Mouse (Mus musculus) embryonic fibroblast, embryonic 13.5 days (primary cell): Measurements from ENCODE around the gene Itgb1.
A peak's percentile ranks its signal among the peaks of the same experiment; 100 is the strongest.

Experiments
- CTCF ChIP-seq: IDR thresholded peaks from 2 replicates; pipeline ENCODE4 v1.5.1; 2011; ENCODE audit warnings: mild to moderate bottlenecking, control low read depth, low read length, moderate library complexity, borderline replicate concordance; ENCODE audit not compliant: insufficient read depth
- POLR2A ChIP-seq: IDR thresholded peaks from 2 replicates; pipeline ENCODE4 v1.6.1; 2011; ENCODE audit warnings: low read depth, mild to moderate bottlenecking, control low read depth, low read length, moderate library complexity

DNA sequence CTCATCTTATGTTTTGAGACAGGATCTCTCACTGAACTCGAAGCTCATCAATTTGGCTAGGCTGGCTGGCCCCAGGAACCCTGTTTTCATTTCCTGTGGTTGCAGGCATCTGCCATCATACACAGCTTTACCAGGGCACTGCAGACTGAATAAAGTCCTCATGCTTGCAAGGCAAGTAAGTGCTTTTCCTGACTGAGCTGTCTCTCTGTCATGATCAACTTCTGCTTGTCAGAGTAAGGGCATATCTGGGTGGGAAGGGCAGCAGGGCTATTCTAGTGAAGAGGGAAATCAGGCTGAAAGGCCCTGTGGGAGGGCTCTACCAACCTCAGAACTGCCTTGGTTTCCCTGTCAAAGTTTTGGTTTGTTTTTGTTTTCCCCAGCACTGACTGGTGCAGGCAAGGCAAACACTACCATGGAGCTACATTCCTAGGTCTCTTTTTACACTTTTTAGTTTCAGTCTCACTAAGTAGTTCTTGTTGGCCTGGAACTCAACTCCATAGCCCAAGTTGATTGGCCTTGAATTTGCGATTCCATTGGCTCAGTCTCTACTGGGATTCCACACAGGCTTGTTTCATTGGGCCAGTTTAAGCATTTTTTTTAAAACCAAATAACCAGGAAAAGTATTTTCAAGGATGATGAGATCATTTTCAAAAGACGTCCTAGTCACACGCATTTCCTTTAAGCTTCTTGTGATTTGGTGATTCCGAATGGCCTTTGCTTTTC, 31.7 kb upstream of the Itgb1 start:
- no peak for TF ChIP-seq CTCF
- TF ChIP-seq POLR2A, result peak; percentile 54; the same call in 1 of the 2 replicates
